Mouse (Mus musculus) small intestine, adult 2 months (tissue): Measurements from ENCODE around the gene Fasn. TPM values are rescaled to one million over a fixed set of nuclear protein-coding genes. Genes with fewer than 3 reads are reported as not detected.

ENCODE experiments used
- H3K27ac ChIP-seq: fragments of 200-500 bp; 2 replicates; pipeline ENCODE4 v1.5.1; 2012; ENCODE audit warnings: low read depth, low read length, control low read depth, inconsistent platforms; ENCODE audit not compliant: insufficient read depth
- H3K27me3 ChIP-seq: fragments of 200-500 bp; 2 replicates; pipeline ENCODE4 v1.6.1; 2012; ENCODE audit warnings: mild to moderate bottlenecking, moderate library complexity, low read length, inconsistent platforms; ENCODE audit not compliant: control insufficient read depth, insufficient read depth
- H3K36me3 ChIP-seq: fragments of 200-500 bp; 2 replicates; pipeline ENCODE4 v1.6.1; 2012; ENCODE audit warnings: mild to moderate bottlenecking, low read length, control low read depth, inconsistent platforms; ENCODE audit not compliant: control insufficient read depth, insufficient read depth
- H3K4me1 ChIP-seq: fragments of 200-500 bp; 2 replicates; pipeline ENCODE4 v1.6.1; 2012; ENCODE audit warnings: low read length, inconsistent platforms, mixed read lengths; ENCODE audit not compliant: control insufficient read depth, insufficient read depth, insufficient read length
- H3K4me3 ChIP-seq: fragments of 200-500 bp; 2 replicates; pipeline ENCODE4 v1.5.1; 2012; ENCODE audit warnings: low read depth, mild to moderate bottlenecking, control low read depth, inconsistent platforms, low read length, moderate library complexity
- CTCF ChIP-seq: fragments of 200-500 bp; IDR thresholded peaks from 2 replicates; pipeline ENCODE4 v1.5.1; 2012; ENCODE audit warnings: low read depth, mild to moderate bottlenecking, control low read depth, inconsistent platforms, low read length, moderate library complexity, mixed read lengths; ENCODE audit not compliant: insufficient replicate concordance, insufficient read length; ENCODE audit errors: extremely low read depth
- POLR2A ChIP-seq: fragments of 200-500 bp; IDR thresholded peaks from 2 replicates; pipeline ENCODE4 v1.6.1; 2012; ENCODE audit warnings: low read depth, mild to moderate bottlenecking, control low read depth, inconsistent platforms, low read length, moderate library complexity
- WGBS: fragments of 180-500 bp; shearing (Covaris S2); methylation state at CpG from one replicate; pipeline ENCODE4 v1.1.7; 2018; 5-methylcytosine and 5-hydroxymethylcytosine counted together
- polyA plus RNA-seq: library from polyadenylated mRNA; depleted of rRNA; stranded (reverse); fragments of >200 nt; gene quantifications from 2 replicates; pipeline ENCODE4 v1.2.3, GENCODE M21; 2012

Fasn gene
- polyA plus RNA-seq, 1 experiment = 151 TPM

DNA sequence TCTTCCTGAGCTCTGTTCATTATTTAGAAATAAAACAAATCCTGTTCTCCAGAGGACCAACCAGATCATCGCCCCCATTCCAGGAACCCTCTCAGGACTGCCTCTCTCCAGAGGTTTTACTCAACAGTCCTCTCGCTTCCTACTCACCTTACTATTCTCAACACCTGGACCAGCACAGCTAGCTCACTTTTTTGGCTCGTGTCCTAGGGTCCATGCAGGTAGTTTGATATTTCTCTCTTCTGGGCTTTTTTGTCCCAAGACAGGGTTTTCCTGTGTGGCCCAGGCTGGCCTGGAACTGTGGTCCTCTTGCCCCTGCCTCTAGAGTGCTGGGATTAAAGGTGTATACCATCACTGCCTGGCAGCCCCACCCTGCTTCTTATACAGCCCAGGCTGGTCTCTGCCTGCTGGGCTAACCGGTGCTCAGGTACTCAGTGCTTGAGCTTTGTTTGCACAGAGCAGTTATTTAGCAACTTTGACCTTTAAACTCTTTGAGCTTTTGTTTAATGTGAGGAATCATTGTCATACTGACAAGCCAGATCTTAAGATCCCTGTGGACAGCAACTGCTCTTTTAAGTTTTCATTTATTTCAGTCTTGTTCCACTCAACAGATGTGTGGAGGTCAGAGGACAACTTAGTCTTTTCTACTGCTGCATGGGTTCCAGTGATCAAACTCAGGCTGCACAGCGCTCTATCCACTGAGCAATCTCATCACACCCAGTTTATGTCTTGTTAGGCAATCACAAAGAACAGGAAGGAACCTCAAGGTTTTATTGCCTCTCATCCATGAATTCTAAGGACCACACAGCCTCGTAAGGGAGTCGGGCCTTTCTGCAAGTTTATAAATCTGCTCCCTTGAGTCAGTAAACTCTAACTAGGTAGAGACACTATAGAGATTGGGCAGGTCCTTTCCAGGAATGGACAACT is 18.7 kb downstream of the Fasn start:
- whole genome bisulfite sequencing = 37% methylated on average over 7 of the region's 7 CpGs
- H3K4me3 ChIP-seq = no peak overlapping the region
- peaks cover 43% of the 10 kb centered on the region for H3K36me3 ChIP-seq
- no peak for TF ChIP-seq CTCF
- TF ChIP-seq POLR2A = no peak
- peak overlapping the region; percentile 6; the same call in 1 of the 2 replicates for H3K27ac ChIP-seq
- no peaks in the 10 kb centered on the region for H3K27me3 ChIP-seq
- H3K4me1 ChIP-seq = peaks cover 12% of the 10 kb centered on the region; the same call in 1 of the 2 replicates

DNA sequence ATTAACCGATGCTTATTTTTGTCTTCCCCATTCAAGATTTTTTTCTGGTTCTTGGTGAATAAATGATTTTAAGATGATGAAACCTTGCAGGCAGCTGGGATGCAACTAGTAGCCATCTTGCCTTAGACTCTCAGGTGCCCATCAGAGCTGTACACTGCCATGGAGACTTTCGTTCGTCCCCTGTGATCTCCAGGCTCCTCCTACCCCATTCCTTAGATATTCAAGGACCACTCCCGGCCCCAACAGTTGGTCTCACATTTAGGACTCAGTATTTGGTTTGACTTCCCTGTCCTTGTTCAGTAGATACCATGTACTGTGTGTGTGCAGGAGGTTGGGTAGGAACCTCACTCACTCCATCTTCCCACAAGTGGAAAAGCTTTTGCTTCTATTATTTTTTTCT is 19.6 kb downstream of the Fasn start:
- H3K27ac ChIP-seq = no peak overlapping the region
- peaks cover 34% of the 10 kb centered on the region for H3K36me3 ChIP-seq
- whole genome bisulfite sequencing = 68% methylated on average over 4 of the region's 4 CpGs
- peaks cover 12% of the 10 kb centered on the region; the same call in 1 of the 2 replicates for H3K4me1 ChIP-seq
- no peaks in the 10 kb centered on the region for H3K27me3 ChIP-seq
- no peak overlapping the region for H3K4me3 ChIP-seq
- TF ChIP-seq CTCF = no peak
- TF ChIP-seq POLR2A = no peak

DNA sequence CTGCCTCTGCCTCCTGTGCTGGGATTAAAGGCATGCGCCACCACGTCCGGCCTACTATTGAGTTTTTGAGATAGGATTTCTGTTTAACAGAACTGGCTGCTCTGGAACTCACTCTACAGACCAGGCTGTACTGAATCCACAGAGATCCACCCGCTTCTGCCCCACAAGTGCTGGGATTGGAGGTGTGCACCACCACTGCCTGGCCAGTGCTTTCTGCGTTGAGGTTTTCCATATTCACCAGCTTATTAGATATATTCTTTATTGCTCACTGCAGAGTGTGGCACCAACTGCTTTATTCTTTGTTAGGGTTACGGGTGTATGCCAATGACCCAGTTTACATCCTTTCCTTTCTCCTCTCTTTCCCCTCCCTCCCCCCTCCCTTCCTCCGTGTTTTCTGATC is 20.1 kb downstream of the Fasn start:
- no peak for TF ChIP-seq POLR2A
- no peak for TF ChIP-seq CTCF
- Histone ChIP-seq H3K4me1 (peaks cover 12% of the 10 kb centered on the region; the same call in 1 of the 2 replicates), H3K4me3 (no peak overlapping the region), H3K27ac (no peak overlapping the region), H3K36me3 (peaks cover 30% of the 10 kb centered on the region), H3K27me3 (no peaks in the 10 kb centered on the region)
- 86% methylated on average over 7 of the region's 7 CpGs for WGBS

DNA sequence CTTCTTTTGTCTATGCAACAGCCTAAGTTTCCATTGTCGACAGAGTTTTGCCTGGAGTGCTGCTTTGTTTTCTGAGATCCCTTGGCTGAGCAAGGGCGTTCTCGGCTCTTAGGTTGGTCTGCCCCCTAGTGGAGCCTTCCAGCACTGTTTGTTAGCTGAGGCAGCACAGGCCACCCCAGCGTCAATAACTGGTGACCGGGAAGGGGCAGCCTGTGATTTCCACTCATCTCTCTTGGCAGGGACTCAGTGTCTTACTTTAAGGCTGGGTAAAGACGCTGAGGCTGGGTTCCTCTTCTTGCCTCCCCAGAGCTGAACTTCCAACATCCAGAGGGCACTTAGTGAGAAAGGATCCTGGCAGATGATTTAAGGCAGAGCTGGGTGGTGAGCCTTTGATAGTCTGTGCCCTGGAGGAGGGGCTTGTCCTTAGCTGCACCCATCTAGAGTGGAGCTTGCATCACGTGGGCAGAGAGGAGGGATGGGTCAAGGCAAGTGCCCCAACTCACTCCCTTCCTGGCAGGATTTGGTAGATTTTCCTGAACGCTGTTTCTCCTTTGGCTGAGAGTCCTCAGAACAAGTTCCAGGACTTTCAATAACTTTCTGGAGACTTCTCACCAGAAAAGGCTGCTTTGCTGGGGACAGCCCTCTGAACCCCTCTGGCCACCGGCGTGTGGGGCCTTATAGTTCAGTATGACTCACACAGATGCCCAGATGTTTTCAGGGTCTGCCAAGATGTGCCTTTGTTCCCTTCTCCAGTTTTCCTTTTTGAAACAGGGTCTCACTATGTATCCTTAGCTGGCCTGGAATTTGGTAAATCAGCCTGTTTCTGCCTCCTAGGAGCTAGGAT is 24.1 kb downstream of the Fasn start:
- Histone ChIP-seq H3K4me1 (peaks cover 5% of the 10 kb centered on the region; the same call in 1 of the 2 replicates), H3K27ac (peak overlapping the region; percentile 10; the same call in 1 of the 2 replicates), H3K36me3 (no peaks in the 10 kb centered on the region), H3K4me3 (no peak overlapping the region), H3K27me3 (no peaks in the 10 kb centered on the region)
- 7% methylated on average over 10 of the region's 10 CpGs for WGBS
- TF ChIP-seq CTCF = peak; percentile 94
- 0 out of 2 replicates have a peak, but pooled peaks have one; percentile 12 for TF ChIP-seq POLR2A

DNA sequence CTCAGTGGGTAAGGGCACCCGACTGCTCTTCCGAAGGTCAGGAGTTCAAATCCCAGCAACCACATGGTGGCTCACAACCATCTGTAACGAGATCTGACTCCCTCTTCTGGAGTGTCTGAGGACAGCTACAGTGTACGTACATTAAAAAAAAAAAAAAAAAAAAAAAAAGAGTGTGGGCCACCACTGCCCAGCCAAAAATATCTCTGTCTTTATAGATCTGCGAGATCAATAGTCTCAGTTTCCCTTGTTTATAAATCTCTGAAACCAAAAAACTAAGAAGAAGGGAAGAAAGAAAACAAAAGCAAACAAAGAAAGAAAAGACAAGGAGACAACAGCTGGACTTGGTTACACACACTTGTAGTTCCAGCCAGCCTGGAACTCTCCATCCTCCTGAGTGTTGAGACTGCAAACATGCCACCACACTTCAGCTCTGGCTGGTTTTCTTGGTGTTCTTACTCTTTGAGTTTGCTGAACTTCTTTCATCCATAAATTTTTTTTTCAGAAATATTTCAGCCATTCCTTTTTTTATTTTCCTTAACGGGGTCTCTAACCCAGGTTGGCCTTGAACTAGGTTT is 24.9 kb downstream of the Fasn start:
- no peaks in the 10 kb centered on the region for H3K27me3 ChIP-seq
- H3K27ac ChIP-seq = no peak overlapping the region
- WGBS = 62% methylated on average over 6 of the region's 6 CpGs
- H3K36me3 ChIP-seq = no peaks in the 10 kb centered on the region
- no peak for TF ChIP-seq CTCF
- TF ChIP-seq POLR2A = no peak
- H3K4me3 ChIP-seq = no peak overlapping the region
- peaks cover 6% of the 10 kb centered on the region; the same call in 1 of the 2 replicates for H3K4me1 ChIP-seq

DNA sequence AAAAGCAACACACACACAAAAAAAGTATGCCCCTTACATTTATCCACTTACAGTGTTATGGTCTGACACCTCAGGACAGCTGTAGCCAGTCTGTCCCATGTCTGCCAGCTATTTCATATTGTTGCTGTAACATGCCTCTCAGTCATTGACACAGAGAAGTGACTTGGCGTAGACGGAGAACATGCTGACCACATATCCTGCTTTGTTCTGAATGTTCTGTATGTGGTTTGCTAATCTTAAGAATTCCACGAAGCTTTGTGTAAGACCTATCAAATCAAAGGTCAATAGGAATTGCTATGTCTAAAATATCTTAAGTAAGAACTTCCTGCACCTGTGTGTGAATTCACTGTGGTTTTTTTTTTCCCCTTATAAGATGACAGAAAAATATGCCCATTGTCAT is 26.1 kb downstream of the Fasn start:
- H3K4me1 ChIP-seq = peaks cover 6% of the 10 kb centered on the region; the same call in 1 of the 2 replicates
- no peak overlapping the region for H3K4me3 ChIP-seq
- TF ChIP-seq POLR2A = no peak
- TF ChIP-seq CTCF = no peak
- peaks cover 5% of the 10 kb centered on the region; the same call in 1 of the 2 replicates for H3K36me3 ChIP-seq
- WGBS = 61% methylated on average over 3 of the region's 3 CpGs
- H3K27ac ChIP-seq = no peak overlapping the region
- no peaks in the 10 kb centered on the region for H3K27me3 ChIP-seq
